Mouse (Mus musculus) midbrain, embryonic 12.5 days (tissue): ENCODE data around the gene Dgkg. TPM values are rescaled to one million over a fixed set of nuclear protein-coding genes. Genes with fewer than 3 reads are reported as not detected.

Source experiments
- ATAC-seq: fragments of 200-750 bp; cut with Nextera tagmentation; 2 replicates; pipeline ENCODE4 v1.8.0; 2017; ENCODE audit warnings: low read depth, moderate TSS enrichment, moderate library complexity; ENCODE audit not compliant: low FRiP score
- H3K27ac ChIP-seq: fragments of 300-500 bp; sonication (generic); replicated peaks from 2 replicates; pipeline ENCODE4 v1.5.1; 2016; ENCODE audit warnings: mild to moderate bottlenecking
- H3K27me3 ChIP-seq: fragments of 300-500 bp; sonication (generic); 2 replicates; pipeline ENCODE4 v1.6.1; 2016; ENCODE audit warnings: mild to moderate bottlenecking
- H3K36me3 ChIP-seq: fragments of 300-500 bp; sonication (generic); 2 replicates; pipeline ENCODE4 v1.6.1; 2016
- H3K4me1 ChIP-seq: fragments of 300-500 bp; sonication (generic); 2 replicates; pipeline ENCODE4 v1.6.1; 2016
- H3K4me2 ChIP-seq: fragments of 300-500 bp; sonication (generic); replicated peaks from 2 replicates; pipeline ENCODE4 v1.6.1; 2016; ENCODE audit warnings: mild to moderate bottlenecking, moderate library complexity
- H3K4me3 ChIP-seq: fragments of 300-500 bp; sonication (generic); 2 replicates; pipeline ENCODE4 v1.5.1; 2016; ENCODE audit warnings: mild to moderate bottlenecking
- H3K9ac ChIP-seq: fragments of 300-500 bp; sonication (generic); replicated peaks from 2 replicates; pipeline ENCODE4 v1.6.1; 2016; ENCODE audit warnings: mild to moderate bottlenecking, moderate library complexity
- H3K9me3 ChIP-seq: fragments of 300-500 bp; sonication (generic); 2 replicates; pipeline ENCODE4 v1.6.1; 2016; ENCODE audit warnings: mild to moderate bottlenecking
- WGBS: fragments of 180-500 bp; shearing (Covaris S2); methylation state at CpG from one replicate; pipeline ENCODE4 v1.1.7; 2016; 5-methylcytosine and 5-hydroxymethylcytosine counted together
- polyA plus RNA-seq: library from polyadenylated mRNA; unstranded; fragments of >200 nt; fragmentation: Nextera tagmentation; extraction: Ambion mirVana; gene quantifications from 2 replicates; pipeline ENCODE4 v1.2.1, GENCODE M21; 2016

Gene Dgkg
- 0.17 TPM in 1 of 2 replicates, not detected in the other for polyA plus RNA-seq

DNA sequence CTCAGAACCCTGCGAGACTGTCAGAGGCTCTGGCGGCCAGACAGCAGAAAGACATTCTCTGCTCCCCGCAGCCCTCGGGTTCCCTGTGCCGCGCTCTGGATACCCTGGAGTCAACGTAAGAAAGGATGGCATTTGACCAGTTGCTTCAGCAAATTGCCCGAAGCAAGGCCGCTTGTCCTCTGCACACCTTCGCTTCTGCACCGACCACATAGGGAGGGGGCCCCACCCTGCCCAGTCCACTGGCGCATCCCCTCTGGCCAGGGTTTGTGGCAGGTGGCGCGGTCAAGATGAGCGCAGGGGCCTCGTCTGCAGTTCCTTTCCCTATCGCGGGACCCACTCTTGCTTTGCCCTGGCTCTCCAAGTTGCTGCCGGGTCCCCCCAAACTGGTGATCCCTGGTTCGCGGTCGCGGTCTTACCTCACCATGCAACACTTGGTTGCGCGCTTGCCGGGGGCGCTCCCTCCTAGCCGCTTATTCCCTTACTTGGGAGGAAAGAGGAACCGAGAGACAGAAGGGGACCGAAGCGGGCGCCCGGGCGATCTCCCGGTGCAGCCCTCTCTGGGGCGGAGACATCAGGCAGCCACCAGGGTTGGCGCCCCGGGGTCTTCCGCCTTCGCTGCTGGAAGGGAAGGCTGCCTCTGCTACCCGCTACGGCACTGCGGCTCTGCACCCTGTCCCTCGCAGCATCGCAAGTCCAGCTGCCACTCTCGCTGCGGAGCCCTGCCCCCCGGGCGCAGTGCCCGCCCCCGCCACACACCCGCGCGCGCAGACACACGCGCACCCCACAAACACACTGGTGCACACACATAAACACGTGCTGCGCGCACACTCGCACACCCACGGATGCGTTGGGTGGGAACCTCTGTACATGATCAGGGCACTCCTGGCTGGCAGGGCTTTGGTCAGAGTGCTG is at the start of gene Dgkg:
Dgkg (minus strand) TSS at position 689 of the 912 bp plus-strand sequence.
- WGBS = 1% methylated on average over 63 of the region's 63 CpGs
- no peaks in the 10 kb centered on the region for H3K36me3 ChIP-seq
- H3K27ac ChIP-seq = no peak within 1 kb of the TSS
- H3K4me2 ChIP-seq = peak within 1 kb of the TSS; percentile 89
- H3K9me3 ChIP-seq = no peaks in the 10 kb centered on the region
- ATAC-seq = peak; percentile 47; the same call in 1 of the 2 replicates
- H3K9ac ChIP-seq = peak within 1 kb of the TSS; percentile 54
- peaks cover 13% of the 10 kb centered on the region for H3K4me1 ChIP-seq
- H3K27me3 ChIP-seq = peaks cover 46% of the 10 kb centered on the region
- H3K4me3 ChIP-seq = peak within 1 kb of the TSS; percentile 50

GRCm38 (mm10) chr16:22704946-22705345 is 47.9 kb upstream of the Dgkg start:
- Histone ChIP-seq H3K36me3 (no peaks in the 10 kb centered on the region), H3K9ac (no peak overlapping the region), H3K27me3 (no peaks in the 10 kb centered on the region), H3K9me3 (no peaks in the 10 kb centered on the region), H3K4me3 (no peak overlapping the region), H3K4me2 (no peak overlapping the region), H3K27ac (no peak overlapping the region), H3K4me1 (no peaks in the 10 kb centered on the region)
- 61% methylated on average over 6 of the region's 6 CpGs for WGBS
- no peak for ATAC-seq

DNA sequence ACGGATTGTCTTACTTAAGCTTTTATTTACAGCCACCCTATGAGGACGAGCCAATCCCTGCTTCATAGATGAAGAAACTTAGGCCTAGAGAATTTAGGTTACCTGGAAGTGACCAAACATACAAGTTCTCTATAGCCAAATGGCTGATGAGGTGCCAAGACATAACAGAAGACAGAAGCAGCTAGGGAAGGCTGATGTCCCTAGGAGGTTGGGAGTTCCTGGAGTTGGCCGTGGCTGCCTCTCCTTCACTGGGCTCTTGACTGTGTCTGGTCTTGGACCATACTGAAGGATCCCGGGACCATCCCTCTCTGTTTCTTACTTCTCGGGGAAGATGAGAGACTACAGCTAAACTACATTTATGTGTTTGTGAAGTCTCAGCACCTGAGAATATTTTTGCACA is 47.1 kb upstream of the Dgkg start:
- Histone ChIP-seq H3K9me3 (no peaks in the 10 kb centered on the region), H3K4me2 (no peak overlapping the region), H3K9ac (no peak overlapping the region), H3K4me1 (no peaks in the 10 kb centered on the region), H3K4me3 (no peak overlapping the region), H3K36me3 (no peaks in the 10 kb centered on the region), H3K27ac (no peak overlapping the region), H3K27me3 (no peaks in the 10 kb centered on the region)
- WGBS = 89% methylated on average over 5 of the region's 5 CpGs
- no peak for ATAC-seq

DNA sequence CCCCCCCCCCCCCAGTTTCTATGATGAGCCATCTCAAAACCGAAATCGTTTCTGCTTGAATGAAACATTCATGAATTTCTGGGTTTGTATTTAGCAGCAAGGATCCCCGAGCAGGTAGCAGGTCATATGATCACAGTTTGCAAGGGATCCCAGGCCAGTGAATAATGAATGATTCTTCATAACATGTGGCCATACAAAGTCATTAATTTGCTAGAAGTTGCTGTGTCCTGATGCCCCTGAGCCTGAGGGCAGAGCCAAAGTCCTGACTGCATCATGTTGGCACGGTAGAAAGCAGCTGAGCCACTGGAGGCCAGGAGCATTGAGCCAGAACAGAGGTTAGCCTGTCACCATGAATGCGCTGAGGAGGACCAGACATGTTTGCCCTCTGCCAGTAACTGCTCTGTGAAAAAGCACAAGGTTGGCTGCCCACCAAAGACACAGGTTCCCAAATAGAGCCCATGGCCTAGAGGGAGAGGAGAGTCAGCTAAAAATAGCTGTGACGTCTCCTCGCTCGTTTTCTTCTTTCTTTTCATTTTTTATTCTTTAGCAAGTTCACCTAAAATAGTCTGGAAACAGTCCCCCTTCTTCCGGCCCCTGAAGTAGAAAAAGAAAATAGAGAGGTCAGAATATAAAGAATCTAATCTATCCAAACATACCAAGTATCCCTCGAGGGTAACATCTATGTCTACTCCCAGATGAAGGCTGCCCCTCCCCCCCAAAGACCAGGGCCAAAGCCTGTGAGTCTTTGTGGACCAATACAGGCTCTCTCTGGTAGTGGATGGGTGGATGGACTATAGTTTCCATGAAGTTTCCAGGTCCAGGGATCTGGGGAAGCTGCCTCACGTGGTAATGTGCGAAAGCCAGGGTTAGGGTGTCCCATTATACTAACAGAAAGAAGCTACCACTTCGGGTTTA is 42.1 kb upstream of the Dgkg start:
- no peak overlapping the region for H3K4me3 ChIP-seq
- H3K27ac ChIP-seq = no peak overlapping the region
- WGBS = 82% methylated on average over 13 of the region's 13 CpGs
- no peaks in the 10 kb centered on the region for H3K36me3 ChIP-seq
- no peak overlapping the region for H3K4me2 ChIP-seq
- no peak for ATAC-seq
- H3K9ac ChIP-seq = no peak overlapping the region
- no peaks in the 10 kb centered on the region for H3K4me1 ChIP-seq
- no peaks in the 10 kb centered on the region for H3K27me3 ChIP-seq
- no peaks in the 10 kb centered on the region for H3K9me3 ChIP-seq

DNA sequence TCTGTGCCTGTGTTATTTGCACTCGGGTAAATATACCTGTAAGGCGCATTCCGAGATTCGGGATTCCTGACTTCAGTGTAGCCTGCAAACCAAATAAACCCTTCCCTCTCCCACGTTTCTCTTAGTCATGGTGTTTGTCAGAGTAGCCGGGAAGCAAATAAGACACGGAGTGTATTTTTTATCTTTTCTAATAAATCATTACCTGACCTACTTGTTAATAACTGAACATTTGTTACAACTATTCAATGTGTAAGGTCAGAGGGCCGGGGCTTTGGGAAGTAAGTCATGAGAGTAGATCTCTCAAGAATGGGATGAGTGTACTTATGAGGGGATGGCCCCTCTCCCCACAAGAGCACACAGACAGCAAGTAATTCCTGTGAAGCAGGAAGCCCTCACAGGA is 41.1 kb upstream of the Dgkg start:
- H3K4me2 ChIP-seq = no peak overlapping the region
- H3K27ac ChIP-seq = no peak overlapping the region
- no peaks in the 10 kb centered on the region for H3K36me3 ChIP-seq
- no peaks in the 10 kb centered on the region for H3K9me3 ChIP-seq
- H3K4me3 ChIP-seq = no peak overlapping the region
- no peak overlapping the region for H3K9ac ChIP-seq
- WGBS = 88% methylated on average over 8 of the region's 8 CpGs
- no peak for ATAC-seq
- no peaks in the 10 kb centered on the region for H3K4me1 ChIP-seq
- no peaks in the 10 kb centered on the region for H3K27me3 ChIP-seq

GRCm38 (mm10) chr16:22689622-22690021 is 32.6 kb upstream of the Dgkg start:
- ATAC-seq = no peak
- Histone ChIP-seq H3K4me2 (no peak overlapping the region), H3K9me3 (no peaks in the 10 kb centered on the region), H3K27ac (no peak overlapping the region), H3K36me3 (no peaks in the 10 kb centered on the region), H3K27me3 (no peaks in the 10 kb centered on the region), H3K9ac (no peak overlapping the region), H3K4me1 (no peaks in the 10 kb centered on the region), H3K4me3 (no peak overlapping the region)
- WGBS = 94% methylated on average over 2 of the region's 2 CpGs

GRCm38 (mm10) chr16:22687711-22688230 is 30.8 kb upstream of the Dgkg start:
- no peaks in the 10 kb centered on the region for H3K27me3 ChIP-seq
- H3K4me1 ChIP-seq = no peaks in the 10 kb centered on the region
- H3K36me3 ChIP-seq = no peaks in the 10 kb centered on the region
- H3K9ac ChIP-seq = no peak overlapping the region
- 78% methylated on average over 8 of the region's 8 CpGs for WGBS
- H3K9me3 ChIP-seq = no peaks in the 10 kb centered on the region
- no peak overlapping the region for H3K27ac ChIP-seq
- ATAC-seq = no peak
- H3K4me2 ChIP-seq = no peak overlapping the region
- H3K4me3 ChIP-seq = no peak overlapping the region

GRCm38 (mm10) chr16:22683605-22684004 is 26.6 kb upstream of the Dgkg start:
- no peak overlapping the region for H3K4me2 ChIP-seq
- H3K27me3 ChIP-seq = no peaks in the 10 kb centered on the region
- H3K4me1 ChIP-seq = no peaks in the 10 kb centered on the region
- WGBS = 87% methylated on average over 3 of the region's 3 CpGs
- H3K27ac ChIP-seq = no peak overlapping the region
- no peak overlapping the region for H3K9ac ChIP-seq
- H3K9me3 ChIP-seq = no peaks in the 10 kb centered on the region
- no peak overlapping the region for H3K4me3 ChIP-seq
- ATAC-seq = no peak
- no peaks in the 10 kb centered on the region for H3K36me3 ChIP-seq

GRCm38 (mm10) chr16:22682727-22683126 is 25.7 kb upstream of the Dgkg start:
- Histone ChIP-seq H3K4me2 (no peak overlapping the region), H3K27ac (no peak overlapping the region), H3K4me3 (no peak overlapping the region), H3K9ac (no peak overlapping the region), H3K27me3 (no peaks in the 10 kb centered on the region), H3K9me3 (no peaks in the 10 kb centered on the region), H3K4me1 (no peaks in the 10 kb centered on the region), H3K36me3 (no peaks in the 10 kb centered on the region)
- ATAC-seq = no peak

GRCm38 (mm10) chr16:22679641-22680040 is 22.6 kb upstream of the Dgkg start:
- 56% methylated on average over 3 of the region's 3 CpGs for WGBS
- H3K27me3 ChIP-seq = no peaks in the 10 kb centered on the region
- H3K9me3 ChIP-seq = no peaks in the 10 kb centered on the region
- H3K4me1 ChIP-seq = no peaks in the 10 kb centered on the region
- no peak overlapping the region for H3K4me2 ChIP-seq
- no peak overlapping the region for H3K9ac ChIP-seq
- no peak overlapping the region for H3K4me3 ChIP-seq
- no peak overlapping the region for H3K27ac ChIP-seq
- no peaks in the 10 kb centered on the region for H3K36me3 ChIP-seq
- ATAC-seq = no peak

DNA sequence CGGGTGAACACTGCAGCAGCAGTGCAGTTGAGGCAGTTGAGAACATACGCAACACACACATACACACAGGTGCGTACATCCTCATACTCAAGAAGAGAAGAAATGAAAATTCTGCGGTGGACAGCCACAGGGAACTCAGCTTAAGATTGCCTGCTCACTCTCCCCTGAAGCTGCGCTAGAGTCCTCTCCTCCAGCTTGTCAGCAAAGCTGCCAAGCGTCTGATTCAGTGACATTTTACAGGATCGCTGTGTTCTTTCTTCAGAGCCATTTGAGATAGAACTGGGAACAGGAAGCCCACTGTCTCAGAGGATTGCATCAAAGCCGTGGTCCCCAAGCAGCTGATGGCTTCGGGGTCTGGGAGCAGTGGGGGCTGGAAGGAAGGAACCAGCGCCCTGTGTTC is 17.6 kb upstream of the Dgkg start:
- 91% methylated on average over 10 of the region's 10 CpGs for WGBS

GRCm38 (mm10) chr16:22674164-22674563 is 17.1 kb upstream of the Dgkg start:
- WGBS = 75% methylated on average over 4 of the region's 4 CpGs
- Histone ChIP-seq H3K4me2 (no peak overlapping the region), H3K27me3 (no peaks in the 10 kb centered on the region), H3K36me3 (no peaks in the 10 kb centered on the region), H3K4me3 (no peak overlapping the region), H3K9ac (no peak overlapping the region), H3K9me3 (no peaks in the 10 kb centered on the region), H3K4me1 (no peaks in the 10 kb centered on the region), H3K27ac (no peak overlapping the region)
- ATAC-seq = no peak

More for the DNA sequence above, 17.6 kb upstream of the Dgkg start:
- Histone ChIP-seq H3K9ac (no peak overlapping the region), H3K4me1 (no peaks in the 10 kb centered on the region), H3K27ac (no peak overlapping the region), H3K36me3 (no peaks in the 10 kb centered on the region), H3K4me3 (no peak overlapping the region), H3K27me3 (no peaks in the 10 kb centered on the region), H3K4me2 (no peak overlapping the region), H3K9me3 (no peaks in the 10 kb centered on the region)
- no peak for ATAC-seq
